Mouse (Mus musculus) bone marrow, adult 2 months (tissue): ENCODE results near the gene Myo1b.

Experiments used
- CTCF ChIP-seq: fragments of 200-500 bp; IDR thresholded peaks from 2 replicates; pipeline ENCODE4 v1.5.1; 2011; ENCODE audit warnings: low read length, control low read depth; ENCODE audit not compliant: control insufficient read depth, insufficient read depth
- POLR2A ChIP-seq: fragments of 200-500 bp; IDR thresholded peaks from 2 replicates; pipeline ENCODE4 v1.6.1; 2011; ENCODE audit warnings: low read depth, mild to moderate bottlenecking, control low read depth, low read length, borderline replicate concordance; ENCODE audit not compliant: control insufficient read depth

DNA sequence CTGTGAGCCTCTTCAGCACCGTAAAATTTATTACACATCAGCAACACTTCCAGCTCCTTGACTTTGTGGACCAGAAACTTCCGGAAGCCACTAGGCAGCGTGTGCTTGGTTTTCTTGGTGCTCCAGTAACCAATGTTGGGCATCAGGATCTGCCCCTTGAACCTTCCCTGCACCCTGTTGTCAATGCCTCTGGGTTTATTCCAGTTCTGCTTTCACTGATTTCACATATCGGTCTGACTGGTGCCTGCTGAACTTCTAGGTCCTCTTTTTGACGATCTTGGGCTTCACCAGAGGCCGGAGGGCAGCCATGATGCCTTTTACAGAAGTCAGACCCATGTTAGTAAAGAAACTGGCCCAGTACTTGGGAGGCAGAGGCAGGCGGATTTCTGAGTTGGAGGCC is 22.5 kb upstream of the Myo1b start:
- no peak for TF ChIP-seq POLR2A
- TF ChIP-seq CTCF, result no peak
